Mouse (Mus musculus): ENCODE measurements around the gene Mup15. TPM values are rescaled to one million over a fixed set of nuclear protein-coding genes. Genes with fewer than 3 reads are reported as not detected.
"Not testable (repeated sequence)": the region's sequence is repeated elsewhere in the genome, so short reads cannot be mapped to it uniquely, and the experiment has no call there.

The Mup15 gene
- polyA plus RNA-seq (2015; fragmentation: Nextera tagmentation; extraction: Ambion mirVana) = not detected in 2 replicates

DNA sequence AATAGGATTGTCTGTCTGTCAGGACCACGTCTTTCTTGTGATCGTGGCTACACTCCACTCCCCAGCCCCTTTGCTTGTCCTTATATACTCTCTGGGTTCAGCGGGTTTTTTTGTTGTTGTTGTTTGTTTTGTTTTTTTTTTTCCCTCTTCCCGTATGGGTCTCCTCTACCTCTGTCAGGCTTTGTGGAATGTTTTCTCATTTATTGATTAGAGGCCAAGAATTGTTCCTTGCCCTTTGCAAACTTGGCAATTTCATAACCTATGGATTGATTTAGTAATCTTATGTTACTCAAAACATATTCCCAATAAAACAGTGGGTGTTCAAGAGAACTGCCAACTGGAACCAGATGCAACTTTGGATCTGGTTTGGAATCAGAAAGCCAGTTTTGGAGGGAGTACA lies at the start of gene Mup15:
TSS of gene Mup15 (minus strand) at position 101 of the 400 bp plus-strand sequence.
- WGBS (ENCODE audit: insufficient replicate concordance) = no CpG with 5 or more reads among the region's 4 CpGs
- ATAC-seq, DNase-seq: not testable (repeated sequence)

More for the DNA sequence above, at the start of gene Mup15:
- H3K9me3 ChIP-seq (ENCODE audit: low read length); H3K9ac ChIP-seq (replicated peaks); H3K4me2 ChIP-seq (ENCODE audit: low read depth, low read length); H3K36me3 ChIP-seq (replicated peaks; ENCODE audit: insufficient read depth, low read length); H3K4me1 ChIP-seq (ENCODE audit: insufficient read depth); H3K4me3 ChIP-seq (ENCODE audit: low read depth, low read length); H3K27ac ChIP-seq (ENCODE audit: low read depth); H3K27me3 ChIP-seq (ENCODE audit: insufficient read depth, low read length): not testable (repeated sequence)

Other genes starting within 250 kb of the Mup15 start
- not detected in 2 replicates for gene Mup13, start 211.5 kb downstream of the Mup15 start, polyA plus RNA-seq (2015; fragmentation: Nextera tagmentation; extraction: Ambion mirVana)
- gene Mup14, start 135.7 kb downstream of the Mup15 start, polyA plus RNA-seq (2015; fragmentation: Nextera tagmentation; extraction: Ambion mirVana) = not detected in 2 replicates
- gene Mup16, start 79.8 kb upstream of the Mup15 start, polyA plus RNA-seq (2015; fragmentation: Nextera tagmentation; extraction: Ambion mirVana) = not detected in 2 replicates
- not detected in 2 replicates for gene Mup17, start 156.1 kb upstream of the Mup15 start, polyA plus RNA-seq (2015; fragmentation: Nextera tagmentation; extraction: Ambion mirVana)
- not detected in 2 replicates for gene Mup18, start 234.4 kb upstream of the Mup15 start, polyA plus RNA-seq (2015; fragmentation: Nextera tagmentation; extraction: Ambion mirVana)